Mouse (Mus musculus) adrenal gland, adult 2 months (tissue): ENCODE measurements around the gene Olfr1000. TPM values are rescaled to one million over a fixed set of nuclear protein-coding genes. Genes with fewer than 3 reads are reported as not detected.
A peak's percentile ranks its signal among the peaks of the same experiment; 100 is the strongest.
"Not testable (repeated sequence)": the region's sequence is repeated elsewhere in the genome, so short reads cannot be mapped to it uniquely, and the experiment has no call there.

Experiments
- DNase-seq: peaks from one replicate; pipeline ENCODE4 v3.0.0; 2021
- long read RNA-seq: library from polyadenylated mRNA; stranded (forward); transcript quantifications from one replicate; pipeline ENCODE4 v2.0.0, GENCODE M21; 2021
- polyA plus RNA-seq: library from polyadenylated mRNA; depleted of rRNA; stranded (reverse); fragments of >200 nt; gene quantifications from 2 replicates; pipeline ENCODE4 v1.2.3, GENCODE M21; 2012; rRNA removed
- total RNA-seq, 2 experiments: library from RNA; stranded (reverse); gene quantifications; 2 replicates each; pipeline ENCODE4 v1.2.3; 2021

Gene Olfr1000
- total RNA-seq (not detected), polyA plus RNA-seq (not detected in 2 replicates)
- long read RNA-seq, result 0 reads

DNA sequence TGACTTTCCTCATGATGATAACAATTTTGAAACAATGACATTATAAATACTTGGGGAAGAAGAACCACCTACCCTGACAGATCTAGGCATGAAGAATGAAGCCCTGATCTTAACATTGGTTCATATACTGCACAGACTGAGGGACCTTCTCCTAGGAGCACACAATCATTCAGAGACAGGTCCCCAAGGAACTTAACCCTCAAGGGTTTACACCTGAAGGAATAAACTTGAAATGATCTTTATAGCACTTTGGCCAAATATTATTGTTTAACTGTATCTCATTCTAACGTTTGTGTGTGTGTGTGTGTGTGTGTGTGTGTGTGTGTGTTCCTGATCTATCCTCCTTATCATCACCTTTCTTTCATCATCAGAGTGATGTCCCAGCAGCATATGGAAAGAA, at the start of gene Olfr1000:
Gene Olfr1000 (minus strand): TSS at position 101 of the 400 bp plus-strand sequence.
- DNase-seq, result no peak

GRCm38 (mm10) chr2:85650604-85651003, 38.9 kb upstream of the Olfr1000 start, which contains the start of gene Olfr1002:
Gene Olfr1002 (minus strand): TSS chr2:85650704.
- no peak for DNase-seq

- not testable (repeated sequence) for DNase-seq
These were observed 23.1 kb downstream of the Olfr1000 start, which contains the start of gene Olfr998 for GRCm38 (mm10) chr2:85588648-85589047. Gene Olfr998 (plus strand): TSS chr2:85588948.

GRCm38 (mm10) chr2:85578915-85579314, 32.8 kb downstream of the Olfr1000 start, which contains the start of gene Olfr996:
Gene Olfr996 (plus strand): TSS chr2:85579215.
- no peak for DNase-seq

DNA sequence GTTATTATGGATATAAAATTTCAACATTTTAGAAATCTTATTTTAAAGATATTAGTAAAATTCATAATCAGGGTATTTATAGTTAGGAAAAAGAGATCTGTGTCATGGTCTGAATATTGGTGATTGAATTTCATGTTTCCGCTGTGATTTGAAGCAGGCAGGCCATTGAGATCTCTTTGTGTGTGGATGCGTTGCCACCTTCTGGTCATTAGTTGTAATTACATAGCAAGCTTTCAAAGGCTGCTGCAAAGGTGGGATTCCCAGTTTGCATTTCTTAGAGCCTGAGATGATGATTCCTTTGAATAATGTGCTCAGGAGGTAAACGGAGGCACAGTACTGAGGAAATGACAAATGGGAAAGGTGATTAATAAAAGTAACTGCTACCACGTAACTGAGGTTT, 50.5 kb downstream of the Olfr1000 start:
- peak; percentile 46 for DNase-seq

GRCm38 (mm10) chr2:85560226-85560625, 51.5 kb downstream of the Olfr1000 start:
- DNase-seq, result peak; percentile 7

Other genes with a start within 250 kb of the Olfr1000 start
- gene Olfr988, start 248.7 kb downstream of the Olfr1000 start, total RNA-seq, result not detected
- not detected in 2 replicates for gene Olfr988, start 248.7 kb downstream of the Olfr1000 start, polyA plus RNA-seq
- not detected for gene Olfr992, start 202.4 kb downstream of the Olfr1000 start, total RNA-seq
- not detected in 2 replicates for gene Olfr992, start 202.4 kb downstream of the Olfr1000 start, polyA plus RNA-seq
- gene Olfr993, start 197.0 kb downstream of the Olfr1000 start, total RNA-seq, result not detected
- gene Olfr993, start 197.0 kb downstream of the Olfr1000 start, polyA plus RNA-seq, result not detected in 2 replicates
- not detected for gene Olfr994, start 175.5 kb downstream of the Olfr1000 start, total RNA-seq
- gene Olfr994, start 175.5 kb downstream of the Olfr1000 start, polyA plus RNA-seq, result not detected in 2 replicates
- gene Olfr995, start 168.3 kb downstream of the Olfr1000 start, total RNA-seq, result not detected
- gene Olfr995, start 168.3 kb downstream of the Olfr1000 start, polyA plus RNA-seq, result not detected in 2 replicates
- gene 4833423E24Rik, start 92.9 kb downstream of the Olfr1000 start, total RNA-seq, result under 1 TPM; 0.38 to 0.49 TPM
- gene 4833423E24Rik, start 92.9 kb downstream of the Olfr1000 start, polyA plus RNA-seq, result not detected in 2 replicates
- gene Olfr996, start 32.7 kb downstream of the Olfr1000 start, total RNA-seq, result not detected
- 0.13 and 0.16 TPM in 2 replicates for gene Olfr996, start 32.7 kb downstream of the Olfr1000 start, polyA plus RNA-seq
- not detected for gene Olfr998, start 23.0 kb downstream of the Olfr1000 start, total RNA-seq
- gene Olfr998, start 23.0 kb downstream of the Olfr1000 start, polyA plus RNA-seq, result not detected in 2 replicates
- not detected for gene Olfr1002, start 38.8 kb upstream of the Olfr1000 start, total RNA-seq
- not detected in 2 replicates for gene Olfr1002, start 38.8 kb upstream of the Olfr1000 start, polyA plus RNA-seq
- not detected for gene Olfr154, start 52.6 kb upstream of the Olfr1000 start, total RNA-seq
- not detected in 2 replicates for gene Olfr154, start 52.6 kb upstream of the Olfr1000 start, polyA plus RNA-seq
- not detected for gene Olfr1006, start 66.9 kb upstream of the Olfr1000 start, total RNA-seq
- gene Olfr1006, start 66.9 kb upstream of the Olfr1000 start, polyA plus RNA-seq, result not detected in 2 replicates
- gene Olfr1008, start 77.5 kb upstream of the Olfr1000 start, total RNA-seq, result not detected
- not detected in 2 replicates for gene Olfr1008, start 77.5 kb upstream of the Olfr1000 start, polyA plus RNA-seq
- under 1 TPM in 1 of 2 experiments, not detected in 1; 0.07 TPM for gene Olfr1009, start 103.5 kb upstream of the Olfr1000 start, total RNA-seq
- gene Olfr1009, start 103.5 kb upstream of the Olfr1000 start, polyA plus RNA-seq, result not detected in 2 replicates
- not detected for gene Olfr1012, start 150.9 kb upstream of the Olfr1000 start, total RNA-seq
- gene Olfr1012, start 150.9 kb upstream of the Olfr1000 start, polyA plus RNA-seq, result not detected in 2 replicates
- under 1 TPM in 1 of 2 experiments, not detected in 1; 0.21 TPM for gene Olfr1013, start 155.2 kb upstream of the Olfr1000 start, total RNA-seq
- gene Olfr1013, start 155.2 kb upstream of the Olfr1000 start, polyA plus RNA-seq, result not detected in 2 replicates
- not detected for gene Olfr1014, start 160.8 kb upstream of the Olfr1000 start, total RNA-seq
- gene Olfr1014, start 160.8 kb upstream of the Olfr1000 start, polyA plus RNA-seq, result not detected in 2 replicates
- not detected for gene Olfr1015, start 170.1 kb upstream of the Olfr1000 start, total RNA-seq
- not detected in 2 replicates for gene Olfr1015, start 170.1 kb upstream of the Olfr1000 start, polyA plus RNA-seq
- gene Olfr1016, start 190.6 kb upstream of the Olfr1000 start, total RNA-seq, result not detected
- not detected in 2 replicates for gene Olfr1016, start 190.6 kb upstream of the Olfr1000 start, polyA plus RNA-seq
- not detected for gene Olfr1018, start 206.6 kb upstream of the Olfr1000 start, total RNA-seq
- gene Olfr1018, start 206.6 kb upstream of the Olfr1000 start, polyA plus RNA-seq, result not detected in 2 replicates
- not detected for gene Olfr1019, start 233.6 kb upstream of the Olfr1000 start, total RNA-seq
- gene Olfr1019, start 233.6 kb upstream of the Olfr1000 start, polyA plus RNA-seq, result not detected in 2 replicates
- gene Olfr1020, start 235.1 kb upstream of the Olfr1000 start, total RNA-seq, result not detected
- not detected in 2 replicates for gene Olfr1020, start 235.1 kb upstream of the Olfr1000 start, polyA plus RNA-seq